Mouse (Mus musculus): Measurements from ENCODE around the gene Pptc7. TPM values are rescaled to one million over a fixed set of nuclear protein-coding genes. Genes with fewer than 3 reads are reported as not detected.

The Pptc7 gene
- total RNA-seq, 1 experiment = 21.1 TPM

- Histone ChIP-seq H3K4me1 (ENCODE audit: control insufficient read depth in 2 of 2, insufficient read depth in 2 of 2, low read length in 2 of 2, poor library complexity in 1 of 2) (no peaks in the 10 kb centered on the region), H3K9me3 (ENCODE audit: control insufficient read depth, insufficient read depth, low read depth, low read length) (no peaks in the 10 kb centered on the region), H3K36me3 (ENCODE audit: control insufficient read depth, insufficient read depth, low read length, poor library complexity, severe bottlenecking) (no peaks in the 10 kb centered on the region; the same call in 1 of the 2 replicates), H3K4me3 (ENCODE audit: insufficient read depth in 1 of 2, low read depth in 1 of 2, low read length in 2 of 2, poor library complexity in 1 of 2, severe bottlenecking in 1 of 2) (no peak overlapping the region), H3K9ac (ENCODE audit: insufficient read depth, low read depth, low read length, poor library complexity, severe bottlenecking) (no peak overlapping the region), H3K27ac (ENCODE audit: insufficient read depth, low read depth, low read length, poor library complexity, severe bottlenecking) (no peak overlapping the region)
- no peak for DNase-seq (ENCODE audit: low read depth, low spot score)
- no peak for TF ChIP-seq ZC3H11A (IDR thresholded peaks at IDR 0.05; ENCODE audit: borderline replicate concordance, low read depth, low read length)
- no peak for TF ChIP-seq ZNF384 (IDR thresholded peaks at IDR 0.05; ENCODE audit: low read depth, low read length)
- TF ChIP-seq HCFC1 (IDR thresholded peaks at IDR 0.05; ENCODE audit: borderline replicate concordance, insufficient read depth, low read length) = no peak
- no peak for TF ChIP-seq CHD2 (IDR thresholded peaks at IDR 0.05; ENCODE audit: low read depth, low read length)
- TF ChIP-seq MAFK (IDR thresholded peaks at IDR 0.05; ENCODE audit: insufficient read depth, low read depth, low read length) = no peak
- in situ Hi-C loops (cut with MboI; ENCODE audit: low sequenced_read_pairs in 2 of 2, unreplicated experiment in 2 of 2) = no loop called here
Observed at GRCm38 (mm10) chr5:122336554-122337294, 52.6 kb downstream of the Pptc7 start.

- no peak for TF ChIP-seq CHD2 (IDR thresholded peaks at IDR 0.05; ENCODE audit: low read depth, low read length)
- no peak for TF ChIP-seq MAFK (IDR thresholded peaks at IDR 0.05; ENCODE audit: insufficient read depth, low read depth, low read length)
- no peak for TF ChIP-seq ZNF384 (IDR thresholded peaks at IDR 0.05; ENCODE audit: low read depth, low read length)
- TF ChIP-seq ZC3H11A (IDR thresholded peaks at IDR 0.05; ENCODE audit: borderline replicate concordance, low read depth, low read length) = no peak
- no peak for TF ChIP-seq HCFC1 (IDR thresholded peaks at IDR 0.05; ENCODE audit: borderline replicate concordance, insufficient read depth, low read length)
- in situ Hi-C loops (cut with MboI; ENCODE audit: low sequenced_read_pairs in 2 of 2, unreplicated experiment in 2 of 2) = loop anchor here in 1 of 2 experiments (5.0 kb wide), 1 partner anchor 76 kb away; no protein-coding TSS in a partner anchor
- peaks cover 2% of the 10 kb centered on the region in 2 experiments; a peak in 1 of 4 replicates for H3K4me1 ChIP-seq (ENCODE audit: control insufficient read depth in 2 of 2, insufficient read depth in 2 of 2, low read length in 2 of 2, poor library complexity in 1 of 2)
- no peak overlapping the region for H3K27ac ChIP-seq (ENCODE audit: insufficient read depth, low read depth, low read length, poor library complexity, severe bottlenecking)
- H3K9me3 ChIP-seq (ENCODE audit: control insufficient read depth, insufficient read depth, low read depth, low read length) = no peaks in the 10 kb centered on the region
- no peak for DNase-seq (ENCODE audit: low read depth, low spot score)
- H3K4me3 ChIP-seq (ENCODE audit: insufficient read depth in 1 of 2, low read depth in 1 of 2, low read length in 2 of 2, poor library complexity in 1 of 2, severe bottlenecking in 1 of 2) = no peak overlapping the region
- no peak overlapping the region for H3K9ac ChIP-seq (ENCODE audit: insufficient read depth, low read depth, low read length, poor library complexity, severe bottlenecking)
- H3K36me3 ChIP-seq (ENCODE audit: control insufficient read depth, insufficient read depth, low read length, poor library complexity, severe bottlenecking) = no peaks in the 10 kb centered on the region
Observed at GRCm38 (mm10) chr5:122342874-122343273, 58.7 kb downstream of the Pptc7 start.

GRCm38 (mm10) chr5:122343768-122344167, 59.6 kb downstream of the Pptc7 start:
- TF ChIP-seq ZC3H11A (IDR thresholded peaks at IDR 0.05; ENCODE audit: borderline replicate concordance, low read depth, low read length) (no peak), HCFC1 (IDR thresholded peaks at IDR 0.05; ENCODE audit: borderline replicate concordance, insufficient read depth, low read length) (no peak), CHD2 (IDR thresholded peaks at IDR 0.05; ENCODE audit: low read depth, low read length) (no peak), MAFK (IDR thresholded peaks at IDR 0.05; ENCODE audit: insufficient read depth, low read depth, low read length) (no peak)

GRCm38 (mm10) chr5:122344260-122344659, 60.1 kb downstream of the Pptc7 start:
- Histone ChIP-seq H3K9ac (ENCODE audit: insufficient read depth, low read depth, low read length, poor library complexity, severe bottlenecking) (no peak overlapping the region), H3K4me1 (ENCODE audit: control insufficient read depth in 2 of 2, insufficient read depth in 2 of 2, low read length in 2 of 2, poor library complexity in 1 of 2) (peaks cover 2% of the 10 kb centered on the region in 2 experiments; a peak in 1 of 4 replicates), H3K27ac (ENCODE audit: insufficient read depth, low read depth, low read length, poor library complexity, severe bottlenecking) (no peak overlapping the region), H3K4me3 (ENCODE audit: insufficient read depth in 1 of 2, low read depth in 1 of 2, low read length in 2 of 2, poor library complexity in 1 of 2, severe bottlenecking in 1 of 2) (no peak overlapping the region), H3K9me3 (ENCODE audit: control insufficient read depth, insufficient read depth, low read depth, low read length) (no peaks in the 10 kb centered on the region), H3K36me3 (ENCODE audit: control insufficient read depth, insufficient read depth, low read length, poor library complexity, severe bottlenecking) (no peaks in the 10 kb centered on the region)
- in situ Hi-C loops (cut with MboI; ENCODE audit: low sequenced_read_pairs in 2 of 2, unreplicated experiment in 2 of 2) = loop anchor here in 1 of 2 experiments (5.0 kb wide), 1 partner anchor 77 kb away; no protein-coding TSS in a partner anchor
- DNase-seq (ENCODE audit: low read depth, low spot score) = peak; percentile 79
- TF ChIP-seq HCFC1 (IDR thresholded peaks at IDR 0.05; ENCODE audit: borderline replicate concordance, insufficient read depth, low read length) (no peak), ZC3H11A (IDR thresholded peaks at IDR 0.05; ENCODE audit: borderline replicate concordance, low read depth, low read length) (peak; percentile 89; the same call in 1 of the 2 replicates), MAFK (IDR thresholded peaks at IDR 0.05; ENCODE audit: insufficient read depth, low read depth, low read length) (peak; percentile 50; the same call in 1 of the 2 replicates)

More at GRCm38 (mm10) chr5:122343768-122344167, 59.6 kb downstream of the Pptc7 start:
- no peaks in the 10 kb centered on the region for H3K36me3 ChIP-seq (ENCODE audit: control insufficient read depth, insufficient read depth, low read length, poor library complexity, severe bottlenecking)
- no peaks in the 10 kb centered on the region for H3K9me3 ChIP-seq (ENCODE audit: control insufficient read depth, insufficient read depth, low read depth, low read length)
- in situ Hi-C loops (cut with MboI; ENCODE audit: low sequenced_read_pairs in 2 of 2, unreplicated experiment in 2 of 2) = loop anchor here in 1 of 2 experiments (5.0 kb wide), 1 partner anchor 76 kb away; no protein-coding TSS in a partner anchor
- H3K4me1 ChIP-seq (ENCODE audit: control insufficient read depth in 2 of 2, insufficient read depth in 2 of 2, low read length in 2 of 2, poor library complexity in 1 of 2) = peaks cover 2% of the 10 kb centered on the region in 2 experiments; a peak in 1 of 4 replicates
- DNase-seq (ENCODE audit: low read depth, low spot score) = no peak
- H3K9ac ChIP-seq (ENCODE audit: insufficient read depth, low read depth, low read length, poor library complexity, severe bottlenecking) = no peak overlapping the region
- H3K4me3 ChIP-seq (ENCODE audit: insufficient read depth in 1 of 2, low read depth in 1 of 2, low read length in 2 of 2, poor library complexity in 1 of 2, severe bottlenecking in 1 of 2) = no peak overlapping the region
- H3K27ac ChIP-seq (ENCODE audit: insufficient read depth, low read depth, low read length, poor library complexity, severe bottlenecking) = no peak overlapping the region
